Mouse (Mus musculus): ENCODE results near the gene Ppp2r2c. TPM values are rescaled to one million over a fixed set of nuclear protein-coding genes. Genes with fewer than 3 reads are reported as not detected.

The Ppp2r2c gene
- total RNA-seq (2021): 1 to 10 TPM; 4.7 to 4.9 TPM
- long read RNA-seq, experiment 1, full-length matches to known transcripts: 4 of 5 reads
- long read RNA-seq, experiment 1, partial matches to known transcripts: 0 of 5 reads
- long read RNA-seq, experiment 1, other reads (novel, unspliced or antisense): 1 of 5 reads
- long read RNA-seq, experiment 2: 0 reads

DNA sequence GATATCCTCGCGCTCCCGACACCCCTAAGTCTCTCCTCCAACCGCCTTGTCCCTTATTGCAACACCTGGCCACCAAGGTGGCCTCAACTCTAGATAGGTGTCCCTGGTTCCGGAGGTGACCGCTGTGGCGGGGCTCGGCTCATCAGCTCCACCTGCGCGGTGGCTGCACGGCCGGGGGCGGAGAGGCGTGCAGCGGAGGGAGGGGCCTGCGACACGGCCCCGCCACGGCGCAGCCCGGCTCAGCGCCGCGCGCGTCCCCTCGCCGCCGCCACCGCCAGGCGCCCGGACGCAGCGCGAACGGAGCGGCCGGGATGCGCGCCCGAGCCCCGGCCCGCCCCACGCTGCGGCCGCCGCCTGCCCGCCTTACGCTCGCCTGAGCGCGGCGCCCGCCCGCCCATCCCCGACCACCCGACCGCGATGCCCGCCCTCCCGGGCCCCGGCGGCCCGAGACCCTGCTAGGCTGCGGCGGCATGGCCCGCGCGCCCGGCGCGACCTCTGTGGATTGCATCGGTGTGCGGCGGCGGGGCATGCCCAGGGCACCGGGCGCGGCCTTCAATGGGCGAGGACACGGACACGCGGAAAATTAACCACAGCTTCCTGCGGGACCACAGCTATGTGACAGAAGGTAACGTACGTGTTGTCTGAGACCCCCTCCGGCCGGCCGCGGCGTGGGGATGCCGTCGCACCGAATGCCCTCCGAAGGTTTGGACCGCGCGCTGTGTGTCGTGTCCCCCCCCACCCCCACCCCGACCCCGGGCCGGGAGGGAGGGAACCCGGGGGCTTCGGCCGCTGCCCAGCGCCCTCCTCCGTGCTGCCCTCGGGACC, at the start of gene Ppp2r2c:
Gene Ppp2r2c (plus strand): TSS at position 248 of the 825 bp plus-strand sequence.
- no peak for DNase-seq

DNA sequence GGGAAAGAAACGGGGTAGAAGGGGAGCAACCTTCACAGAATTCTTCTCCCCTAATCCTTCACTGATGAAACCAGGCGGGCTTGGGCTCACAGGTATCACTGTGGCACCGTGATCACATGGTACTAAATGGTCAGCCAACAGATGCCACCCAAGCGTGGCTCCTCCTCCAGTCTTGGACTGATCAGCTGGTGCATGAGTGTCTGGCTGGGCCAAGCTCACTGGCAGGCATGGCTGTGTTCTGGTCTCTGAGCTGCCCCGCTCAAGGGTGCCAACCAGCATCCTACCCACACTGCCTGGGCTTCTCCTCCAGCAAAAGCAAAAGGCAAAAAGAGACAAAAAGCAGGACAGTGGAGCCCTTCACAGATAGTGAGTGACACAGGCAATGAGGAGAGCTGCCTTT, 48.6 kb upstream of the Ppp2r2c start:
- no peak for DNase-seq

DNA sequence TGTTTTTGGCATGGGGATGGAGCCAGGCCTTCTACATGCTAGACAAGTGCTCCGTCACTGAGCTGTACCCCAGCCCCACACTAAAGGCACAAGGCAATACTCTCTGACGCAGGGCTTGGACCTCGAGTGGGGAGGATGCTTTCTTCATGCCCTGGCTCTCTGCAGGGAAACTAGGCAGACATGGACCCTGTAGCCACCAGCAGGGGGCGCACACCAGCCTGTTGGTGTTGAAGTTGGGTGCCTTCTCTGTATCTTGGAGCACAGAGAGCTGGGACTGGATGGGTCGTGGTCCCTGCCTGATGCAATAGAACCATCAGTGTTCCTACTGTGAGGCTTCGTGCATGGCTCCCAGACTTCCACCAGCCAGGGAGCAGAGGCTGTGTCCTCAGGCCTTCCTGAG, 48.2 kb upstream of the Ppp2r2c start:
- peak; percentile 39 to 57 for DNase-seq

DNA sequence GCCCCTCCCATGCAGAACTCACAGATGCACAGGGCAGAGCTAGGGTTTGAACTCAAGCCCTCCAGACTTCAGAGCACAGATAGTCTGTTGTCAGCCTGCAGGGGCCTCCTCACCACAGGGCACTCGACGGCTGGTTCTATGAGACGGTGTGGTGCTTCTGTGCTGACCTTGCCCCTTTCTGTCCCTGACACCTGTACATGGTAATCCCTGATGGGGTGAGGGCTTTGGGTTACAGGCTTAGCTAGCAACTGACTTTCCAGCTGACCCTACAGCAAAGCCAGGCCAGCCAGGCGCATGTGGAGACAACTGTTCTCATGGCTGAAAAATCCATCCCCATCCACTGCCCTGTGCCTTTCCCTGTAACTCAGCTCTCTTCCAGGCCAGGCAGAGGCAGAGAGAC, 45.4 kb upstream of the Ppp2r2c start:
- DNase-seq: no peak

DNA sequence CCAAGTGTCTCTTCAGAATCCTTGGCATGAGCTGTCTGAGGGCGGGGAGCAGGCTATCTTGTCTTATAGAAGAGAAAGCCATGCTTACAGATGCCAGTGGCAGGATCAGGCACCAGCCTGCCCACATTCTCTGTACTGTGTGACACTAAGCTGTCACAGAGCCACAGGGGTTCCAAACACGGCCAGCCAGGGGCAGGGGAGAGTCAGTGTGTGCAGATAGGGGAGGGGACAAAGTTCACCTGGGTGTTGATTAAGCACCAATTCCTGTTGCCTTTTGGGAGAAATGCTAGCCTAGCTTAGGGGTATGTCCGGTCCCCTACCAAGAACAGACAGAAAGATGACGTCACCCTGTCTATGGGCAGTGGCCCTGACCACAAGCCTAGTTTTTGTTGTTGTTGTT, 39.2 kb upstream of the Ppp2r2c start:
- DNase-seq: no peak

DNA sequence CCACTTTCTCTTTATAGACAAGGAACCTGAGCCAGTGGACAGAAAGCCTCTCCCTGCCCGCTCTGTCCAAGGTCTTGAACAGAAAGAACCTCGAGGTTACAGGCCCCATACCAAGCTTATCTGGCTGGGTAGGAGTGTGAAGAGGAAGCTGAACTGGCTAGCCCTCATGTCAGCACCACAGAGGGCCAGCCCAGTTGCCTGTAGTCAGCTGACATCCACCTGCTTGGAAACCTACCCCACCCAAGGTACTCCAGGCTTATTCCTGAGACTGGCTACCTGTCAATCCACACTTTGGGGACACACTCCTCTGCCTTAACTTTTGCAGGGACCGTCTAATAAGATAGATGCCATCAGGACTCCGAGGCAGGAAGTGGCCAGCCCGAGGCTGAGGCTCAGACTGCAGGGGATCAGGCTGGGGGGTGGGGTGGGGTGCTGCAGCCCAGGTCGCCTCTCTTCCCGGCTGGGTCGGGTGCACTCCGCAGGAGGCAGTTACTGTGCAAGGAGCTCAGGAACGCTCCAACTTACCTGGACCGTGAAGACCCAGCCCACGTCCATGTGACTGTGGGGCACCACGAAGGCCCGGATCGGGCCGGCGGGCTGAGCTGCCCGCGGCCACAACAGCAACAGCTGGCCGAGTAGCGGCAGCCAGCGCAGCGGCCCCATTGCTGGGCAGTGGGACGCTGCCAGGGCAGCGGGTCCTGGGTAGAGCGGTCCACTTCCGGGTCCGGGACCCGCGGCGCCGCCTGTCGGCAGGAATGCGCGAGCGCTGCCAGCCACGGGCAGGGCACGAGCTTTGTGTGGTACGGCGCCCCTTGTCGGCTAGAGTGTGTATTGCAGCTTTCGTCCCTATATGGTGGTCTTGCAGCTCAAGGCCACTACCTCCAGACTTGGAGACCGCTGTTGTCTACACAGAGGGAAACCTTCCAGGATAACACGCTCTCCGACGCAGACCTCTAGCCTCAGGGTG, 38.1 kb upstream of the Ppp2r2c start, which contains the start of gene Man2b2:
Gene Man2b2 (minus strand): TSS at position 741 of the 967 bp plus-strand sequence.
- DNase-seq: peak; percentile 90 to 95

DNA sequence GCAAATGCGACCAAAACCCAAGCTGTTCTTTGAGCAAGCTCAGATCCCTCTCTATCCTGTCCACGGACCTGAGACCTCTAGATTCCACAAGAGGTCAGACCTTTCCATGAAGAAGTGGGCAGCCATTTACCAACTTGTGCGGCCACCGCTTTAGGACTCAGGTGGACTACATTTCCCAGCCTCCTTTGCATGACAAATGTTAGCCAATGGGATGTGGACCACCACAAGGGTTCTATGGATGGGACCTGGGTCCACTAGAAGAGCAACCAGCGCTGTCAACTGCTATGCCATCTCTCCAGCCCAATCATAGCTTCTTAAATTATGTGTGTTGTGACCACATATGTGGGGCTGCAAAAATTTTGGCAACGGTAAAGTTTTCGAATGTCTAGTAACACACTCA, 37.0 kb upstream of the Ppp2r2c start:
- no peak for DNase-seq

DNA sequence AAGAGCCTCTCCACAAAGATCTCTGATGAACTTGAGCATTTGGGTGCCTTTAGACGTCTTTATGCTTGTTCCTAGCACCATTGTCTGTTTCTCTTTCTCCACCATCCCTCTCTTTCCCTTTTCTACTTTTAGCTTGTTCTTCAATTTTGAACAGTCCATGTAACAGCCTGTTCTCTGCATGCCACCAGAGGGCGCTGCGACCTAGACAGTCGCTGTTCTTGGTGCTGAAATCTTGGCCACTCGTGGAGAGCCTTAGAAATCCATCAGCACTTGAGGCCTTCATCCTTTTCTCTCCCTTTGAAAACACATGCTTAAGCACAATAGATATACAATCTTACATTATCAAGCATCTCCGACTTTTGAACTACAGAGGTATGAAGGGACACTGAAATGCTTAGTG, 32.4 kb upstream of the Ppp2r2c start:
- DNase-seq: peak; percentile 33 to 73

DNA sequence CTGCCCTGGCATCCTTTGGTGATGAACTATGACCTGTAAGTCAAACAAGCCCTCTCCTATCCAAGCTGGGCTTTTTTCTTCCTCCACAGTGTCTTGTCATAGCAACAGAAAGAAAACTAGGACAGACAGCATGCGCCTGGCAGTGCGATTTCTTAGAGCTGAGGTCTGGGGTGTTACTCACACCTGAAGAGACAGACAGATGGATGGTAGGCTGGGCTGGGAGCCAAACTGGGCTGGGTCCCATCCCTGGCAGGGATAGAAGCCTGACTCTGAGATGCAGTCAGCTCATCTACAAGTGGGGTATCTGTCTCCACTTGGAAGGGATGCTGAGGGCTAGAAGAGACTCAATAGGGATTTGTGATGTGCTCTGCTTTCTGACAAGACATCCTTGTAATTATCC, 29.3 kb upstream of the Ppp2r2c start:
- no peak for DNase-seq

DNA sequence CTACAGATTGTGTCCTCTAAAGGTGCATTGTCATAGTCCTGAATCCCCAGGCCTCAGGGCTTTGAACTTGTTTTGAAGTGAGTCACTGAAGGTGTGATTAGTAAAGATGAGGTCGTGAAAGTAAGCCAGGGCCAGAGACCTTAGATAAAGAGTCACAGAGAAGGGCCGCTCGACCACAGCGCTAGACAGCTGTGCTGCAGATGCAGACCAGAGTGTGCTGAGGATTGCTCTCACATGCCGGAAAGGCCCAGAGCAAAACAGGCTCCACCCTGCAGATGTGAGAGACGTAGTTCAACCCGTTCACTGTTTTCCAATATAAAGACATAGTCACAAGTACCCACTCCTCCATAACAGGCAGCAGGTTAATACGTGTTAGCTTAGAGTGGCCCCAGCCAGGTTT, 28.7 kb upstream of the Ppp2r2c start:
- DNase-seq: no peak

DNA sequence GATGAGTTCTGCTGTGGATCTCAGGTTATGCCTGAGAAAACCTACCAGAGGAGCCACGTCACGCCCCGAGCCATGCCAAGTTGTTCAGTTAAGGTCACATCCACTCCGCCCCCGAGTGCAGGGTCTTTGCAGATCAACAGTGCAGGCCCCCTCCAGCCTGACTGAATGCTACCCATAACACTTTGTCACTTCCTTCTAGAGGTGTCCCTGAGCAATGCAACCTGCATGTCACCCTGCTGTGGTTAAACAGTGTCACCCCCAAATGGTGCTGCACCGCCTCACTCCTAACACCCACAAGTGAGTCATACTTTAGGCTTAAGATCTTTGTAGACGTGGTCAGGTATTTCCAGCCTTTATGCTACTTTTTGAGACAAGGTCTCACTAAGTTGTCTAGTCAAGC, 28.2 kb upstream of the Ppp2r2c start:
- no peak for DNase-seq

DNA sequence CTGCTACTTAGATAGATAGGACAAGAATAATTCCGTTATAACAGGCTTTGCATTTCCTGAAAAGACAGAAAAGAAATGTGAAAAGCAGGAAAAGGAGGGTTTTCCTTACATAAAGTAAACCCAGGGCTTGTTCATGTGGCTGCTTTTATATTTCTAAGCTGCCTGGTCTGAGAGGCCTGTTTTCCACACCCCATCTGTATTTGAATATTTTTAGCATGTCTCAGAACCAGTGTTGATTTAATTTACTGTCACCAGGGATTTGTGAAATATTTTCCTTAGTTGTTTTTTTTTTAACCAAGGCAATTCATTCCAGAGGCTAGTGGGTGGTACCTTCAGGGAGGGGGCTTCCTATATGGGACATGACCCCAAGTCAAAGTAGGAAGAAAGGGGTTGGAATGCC, 26.6 kb upstream of the Ppp2r2c start:
- no peak for DNase-seq

DNA sequence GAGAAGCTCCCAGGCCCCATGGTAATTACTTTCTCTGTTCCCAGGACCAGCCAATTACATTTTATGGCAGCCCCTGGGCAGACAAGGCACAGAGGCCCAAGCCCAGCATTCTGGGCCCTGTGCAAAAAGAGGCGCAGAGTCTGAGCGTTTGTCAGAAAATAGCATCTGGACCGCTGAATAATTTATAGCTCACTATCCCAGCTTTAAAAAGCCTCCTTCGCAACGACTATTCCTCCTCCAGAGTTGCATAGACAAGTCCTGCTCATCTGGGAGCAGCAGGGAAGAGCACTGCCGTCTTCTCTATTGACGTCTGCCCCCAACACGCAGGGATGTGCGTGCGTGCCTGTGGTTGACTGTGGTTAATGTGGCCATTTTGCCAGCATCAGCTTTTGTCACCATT, 23.8 kb upstream of the Ppp2r2c start:
- no peak for DNase-seq

DNA sequence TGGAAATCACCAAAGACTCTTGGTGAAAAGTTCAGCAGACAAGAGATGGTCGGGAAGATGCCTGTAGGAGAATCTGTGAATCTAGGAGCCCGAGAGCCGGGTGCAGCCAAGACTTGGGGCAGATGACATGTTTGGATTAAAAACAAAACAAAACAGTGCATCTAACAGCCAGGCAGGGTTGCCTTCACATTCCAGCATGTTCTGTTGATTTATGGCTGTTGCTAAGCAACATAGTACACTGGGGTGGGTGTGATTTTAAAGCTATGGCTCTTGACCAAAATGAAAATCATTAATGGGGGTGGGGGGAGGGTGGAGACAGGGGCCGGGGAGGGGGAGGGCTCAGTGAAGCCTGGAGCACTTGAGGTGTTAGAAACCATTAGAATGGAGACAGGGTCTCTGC, 16.7 kb upstream of the Ppp2r2c start:
- DNase-seq: no peak

DNA sequence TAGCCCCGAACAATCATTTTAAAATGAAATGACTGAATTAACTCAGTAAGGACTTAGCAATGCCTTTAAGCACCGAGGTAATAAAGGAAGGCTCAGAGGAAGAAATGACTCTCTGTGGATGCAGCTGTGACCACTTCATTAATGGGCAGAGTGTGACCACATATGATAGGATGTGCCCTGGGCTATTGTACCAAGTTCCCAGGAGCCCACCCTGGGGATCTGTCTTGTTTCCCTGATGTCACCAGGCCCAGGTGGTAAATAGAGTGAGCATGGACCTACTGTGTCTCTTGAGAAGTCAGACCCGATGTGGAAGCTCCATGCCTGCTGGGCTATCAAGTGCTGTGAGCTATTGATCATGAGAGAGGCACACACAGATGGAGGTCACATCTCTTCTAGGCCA, 13.1 kb upstream of the Ppp2r2c start:
- no peak for DNase-seq

DNA sequence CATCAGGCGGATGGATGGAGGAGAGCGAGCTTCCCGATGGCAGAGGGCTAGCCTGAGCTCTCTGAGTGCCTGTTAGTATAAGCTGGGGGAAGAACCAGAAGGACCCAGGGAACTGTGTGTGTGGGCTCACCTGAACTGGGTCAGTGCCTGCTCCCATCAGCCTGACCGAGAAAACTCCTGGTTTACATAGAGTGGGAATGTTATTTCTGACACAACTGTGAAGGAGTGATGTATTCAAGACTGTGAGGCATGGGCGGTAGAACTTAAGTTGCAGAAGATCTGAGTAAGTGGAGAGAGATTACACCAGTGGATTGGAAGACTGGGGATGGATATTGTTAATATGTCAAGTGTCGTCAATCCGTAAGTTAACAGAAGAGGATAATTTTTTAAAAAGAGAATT, 11.8 kb upstream of the Ppp2r2c start:
- no peak for DNase-seq

DNA sequence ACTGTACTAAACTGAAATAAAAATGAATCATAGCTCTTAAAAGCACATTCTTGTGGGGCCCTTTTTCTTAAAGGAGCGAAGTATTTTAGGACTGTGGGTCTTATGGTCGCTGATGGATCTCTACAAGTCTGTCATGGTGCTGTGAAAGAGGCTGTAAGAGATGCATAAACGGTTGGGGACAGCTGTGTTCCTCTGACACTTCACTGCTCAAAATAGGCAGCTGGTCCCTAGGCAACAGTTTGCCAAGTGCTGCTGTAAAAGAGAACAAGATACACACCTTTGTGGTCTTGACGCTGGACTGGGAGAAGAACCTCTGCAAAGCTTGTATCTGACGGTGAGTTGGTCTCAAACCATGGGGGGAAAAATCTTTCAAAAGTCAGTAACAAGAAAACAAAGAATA, 10.8 kb upstream of the Ppp2r2c start:
- DNase-seq: no peak

DNA sequence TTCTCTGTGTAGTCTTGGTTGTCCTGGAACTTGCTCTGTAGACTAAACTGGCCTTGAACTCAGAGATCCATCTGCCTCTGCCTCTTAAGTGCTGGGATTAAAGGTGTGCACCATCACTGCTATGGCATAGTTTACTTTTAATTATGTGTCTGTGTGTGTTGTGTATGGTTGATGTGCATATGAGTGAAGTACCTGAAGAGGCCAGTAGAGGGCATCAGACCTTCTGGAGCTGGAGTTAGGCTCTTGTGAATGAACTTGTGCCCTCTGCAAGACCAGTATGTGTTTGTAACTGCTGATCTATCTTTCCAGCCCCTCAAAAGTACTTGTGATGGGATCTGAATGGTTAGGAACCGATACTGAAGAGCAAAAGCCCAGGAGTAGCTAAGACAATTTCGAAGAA, 7.2 kb upstream of the Ppp2r2c start:
- no peak for DNase-seq

DNA sequence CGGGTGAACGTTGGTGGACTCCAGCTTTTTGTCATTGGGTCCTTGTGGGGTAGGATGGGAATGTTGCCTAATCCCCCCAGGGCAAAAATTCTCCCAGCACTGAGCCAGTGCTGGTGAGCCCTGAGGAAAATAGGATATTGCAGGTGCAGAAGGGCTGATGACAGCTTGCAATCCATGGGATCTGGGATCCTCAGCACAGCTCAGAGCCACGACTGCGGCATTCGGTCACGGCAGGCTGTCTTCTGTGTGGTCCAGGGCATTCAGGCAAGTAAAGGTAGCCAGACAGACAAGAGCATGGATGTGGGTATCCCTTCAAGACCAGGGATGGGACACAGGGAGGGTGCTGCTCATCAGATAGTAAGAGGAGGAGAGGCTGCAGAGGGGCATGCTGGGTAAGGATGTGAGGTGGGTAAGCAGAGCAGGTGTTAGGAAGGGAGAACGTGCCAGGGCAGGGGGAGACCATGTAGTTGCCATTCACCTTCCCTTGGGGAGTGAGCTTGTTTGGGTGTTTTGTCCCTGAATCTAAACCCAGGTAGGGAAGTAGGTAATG, 1.5 kb upstream of the Ppp2r2c start:
- DNase-seq: no peak

DNA sequence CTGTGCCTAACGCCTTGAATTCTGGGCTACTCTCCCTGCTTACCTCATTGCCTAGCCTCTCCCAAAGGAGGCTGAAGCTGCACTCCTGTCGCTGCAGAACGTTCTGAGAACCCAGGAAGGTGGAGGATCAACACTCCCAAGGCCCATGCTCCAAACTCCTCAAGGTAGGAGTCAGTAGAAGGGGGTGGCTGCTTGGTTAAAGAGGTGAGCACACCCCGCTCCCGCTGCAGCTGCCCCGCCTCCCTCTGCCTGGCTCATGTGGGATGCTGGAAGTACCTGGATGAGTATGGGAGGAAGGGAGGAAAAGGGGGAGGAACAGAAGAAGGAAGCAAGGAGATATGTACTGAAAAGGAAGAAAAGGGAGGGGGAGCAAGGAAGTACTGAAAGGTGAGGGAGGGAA, 752 bp upstream of the Ppp2r2c start:
- no peak for DNase-seq

DNA sequence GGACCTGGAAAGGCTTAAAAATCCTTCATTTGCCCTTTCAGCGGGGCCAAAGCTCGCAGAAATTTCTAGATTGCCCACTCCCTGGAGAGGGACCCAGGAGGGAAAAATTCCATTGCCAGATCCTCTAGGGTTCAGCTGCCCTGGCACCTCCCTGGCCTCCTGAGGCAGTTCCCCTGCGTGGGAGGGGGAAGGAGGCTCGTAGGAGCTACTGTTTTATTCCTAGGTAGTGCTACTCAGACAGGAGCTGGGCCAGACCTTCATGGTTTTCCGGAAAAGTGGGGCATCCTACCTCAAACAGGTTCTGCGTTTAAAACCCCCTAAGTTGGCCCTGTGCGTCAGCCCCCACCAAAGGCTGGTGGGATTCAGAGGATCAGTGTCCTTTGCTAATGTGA, 869 bp downstream of the Ppp2r2c start:
- no peak for DNase-seq

DNA sequence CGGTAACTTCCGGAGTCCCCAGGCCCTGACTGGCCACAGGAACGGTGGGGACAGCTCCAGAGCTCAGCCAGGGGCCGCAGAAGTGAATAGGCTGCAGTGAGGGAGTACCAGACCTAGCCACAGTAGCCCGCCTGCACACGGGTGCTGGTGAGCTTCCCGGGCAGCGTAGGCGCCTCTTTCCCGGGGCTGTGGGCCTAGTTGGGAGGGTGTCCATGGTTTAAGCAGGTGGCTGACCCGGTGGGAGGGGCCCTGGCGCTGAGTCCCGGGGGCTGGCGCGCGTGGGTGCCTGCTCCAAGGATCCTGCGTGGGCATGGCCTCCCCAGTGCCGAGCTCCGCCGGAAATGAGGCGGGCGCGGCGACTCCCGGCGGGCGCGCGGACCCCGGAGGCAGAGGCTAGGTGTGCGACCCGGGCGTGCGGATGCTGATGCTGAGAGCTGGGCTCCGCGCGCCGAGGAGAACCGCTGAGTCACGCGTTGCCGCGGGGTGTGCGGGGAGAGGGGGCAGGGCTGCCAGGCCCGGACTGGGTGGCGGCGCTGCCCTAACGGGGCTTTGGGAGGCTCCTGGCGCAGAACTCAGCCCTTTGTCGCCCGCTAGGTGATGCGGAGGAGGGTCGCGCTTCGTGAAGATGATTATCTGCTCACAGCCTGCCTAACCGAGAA, 1.4 kb downstream of the Ppp2r2c start:
- DNase-seq: no peak

All from heart, adult 18-20 months (tissue).